Mouse (Mus musculus) myocyte (in vitro differentiated cells): ENCODE data around the gene Mrrf. TPM values are rescaled to one million over a fixed set of nuclear protein-coding genes. Genes with fewer than 3 reads are reported as not detected.

ENCODE experiments used
- H3K27me3 ChIP-seq: one replicate; pipeline ENCODE4 v1.6.1; 2011; ENCODE audit not compliant: control insufficient read depth, insufficient read depth, insufficient read length
- H3K36me3 ChIP-seq: one replicate; pipeline ENCODE4 v1.6.1; 2011; ENCODE audit not compliant: control insufficient read depth, insufficient read depth
- H3K4me2 ChIP-seq: one replicate; pipeline ENCODE4 v1.6.1; 2011; ENCODE audit warnings: low read depth, control low read depth
- H3K4me3 ChIP-seq: one replicate; pipeline ENCODE4 v1.5.1; 2011; ENCODE audit warnings: mild to moderate bottlenecking, control low read depth, moderate library complexity
- H3K79me2 ChIP-seq: one replicate; pipeline ENCODE4 v1.6.1; 2011; ENCODE audit not compliant: control insufficient read depth, insufficient read depth
- H3ac ChIP-seq: one replicate; pipeline ENCODE4 v1.6.1; 2011; ENCODE audit not compliant: control insufficient read depth, insufficient read length
- SRF ChIP-seq: IDR thresholded peaks from one replicate; pipeline ENCODE4 v1.6.1; 2011; ENCODE audit warnings: low read depth; ENCODE audit not compliant: control insufficient read depth, insufficient read length
- polyA plus RNA-seq: library from polyadenylated mRNA; unstranded; fragments of >200 nt; fragmentation: generic; extraction: Trizol; gene quantifications from one replicate; pipeline ENCODE4 v1.2.1, GENCODE M21; 2012; ENCODE audit warnings: missing spikeins

The Mrrf gene
- polyA plus RNA-seq, 1 experiment = 40.9 TPM

DNA sequence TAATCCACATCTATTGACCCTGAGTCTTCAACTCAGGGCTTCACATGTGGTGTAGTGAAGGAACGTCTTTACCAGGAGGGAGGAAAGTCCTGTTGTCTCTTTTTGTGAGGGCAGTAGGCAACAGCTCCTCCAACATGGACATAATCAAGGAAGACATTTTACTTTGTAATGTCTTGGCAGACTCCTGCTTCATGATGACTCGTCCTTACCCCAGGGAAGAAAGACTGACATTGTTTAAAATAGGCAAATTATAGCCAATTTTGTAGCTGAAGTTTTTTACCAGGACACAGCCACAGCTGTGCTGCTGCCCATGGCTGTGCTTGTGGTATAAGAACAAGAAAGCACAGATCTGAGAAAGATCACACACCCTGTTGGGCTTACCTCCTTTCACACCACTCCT lies 102.8 kb downstream of the Mrrf start:
- peaks cover 27% of the 10 kb centered on the region for H3K79me2 ChIP-seq
- peaks cover 49% of the 10 kb centered on the region for H3K36me3 ChIP-seq
- no peak overlapping the region for H3ac ChIP-seq
- H3K4me3 ChIP-seq = no peak overlapping the region
- no peak overlapping the region for H3K4me2 ChIP-seq
- no peaks in the 10 kb centered on the region for H3K27me3 ChIP-seq
- TF ChIP-seq SRF = no peak

Other genes with a start within 250 kb of the Mrrf start
- 9.8 TPM for gene Ttll11, start 156.5 kb upstream of the Mrrf start, polyA plus RNA-seq
- 299 TPM for gene Ndufa8, start 87.0 kb upstream of the Mrrf start, polyA plus RNA-seq
- gene Morn5, start 86.9 kb upstream of the Mrrf start, polyA plus RNA-seq = 0.16 TPM
- 1.1 TPM for gene Lhx6, start 31.0 kb upstream of the Mrrf start, polyA plus RNA-seq
- 30.2 TPM for gene Rbm18, start 384 bp downstream of the Mrrf start, polyA plus RNA-seq
- gene Ptgs1, start 94.0 kb downstream of the Mrrf start, polyA plus RNA-seq = 122 TPM
- not detected for gene Olfr338, start 237.1 kb downstream of the Mrrf start, polyA plus RNA-seq